Comparison of ENCODE assay signal across 7 mouse cellular contexts in genomic region chr14:55014591-55014990, GRCm38 (mm10). TPM values are rescaled to one million over a fixed set of nuclear protein-coding genes. Genes with fewer than 3 reads are reported as not detected.
A peak's percentile ranks its signal among the peaks of the same experiment; 100 is the strongest.
DNase-seq lines count a peak whose midpoint lies in the region; ATAC-seq and TF ChIP-seq lines count a peak whose summit lies in the region.

No protein-coding gene starts in this region.

- peak overlapping the region; percentile 87 for H3K27ac ChIP-seq in lung, postnatal 0 days (ENCODE audit: low read length)
- H3K27ac ChIP-seq in embryonic facial prominence, embryonic 11.5 days (replicated peaks; ENCODE audit: low read depth, low read length), result peak overlapping the region; percentile 83
- H3K27ac ChIP-seq in hindbrain, embryonic 14.5 days, result peak overlapping the region; percentile 93
- H3K27ac ChIP-seq in liver, embryonic 16.5 days (ENCODE audit: low read length), result peak overlapping the region; percentile 85
- peak overlapping the region; percentile 94 for H3K27ac ChIP-seq in stomach, postnatal 0 days (replicated peaks)

- WGBS in lung, postnatal 0 days, result under 1% methylated on average over 27 of the region's 27 CpGs
- WGBS in embryonic facial prominence, embryonic 11.5 days, result under 1% methylated on average over 27 of the region's 27 CpGs
- WGBS in hindbrain, embryonic 14.5 days, result under 1% methylated on average over 27 of the region's 27 CpGs
- WGBS in liver, embryonic 16.5 days (ENCODE audit: insufficient replicate concordance), result under 1% methylated on average over 27 of the region's 27 CpGs
- WGBS in stomach, postnatal 0 days, result under 1% methylated on average over 27 of the region's 27 CpGs

- ATAC-seq in lung, postnatal 0 days, result peak; percentile 39
- ATAC-seq in embryonic facial prominence, embryonic 11.5 days (replicated peaks; ENCODE audit: insufficient number of reproducible peaks, low FRiP score, low TSS enrichment, low read depth), result peak; percentile 57
- peak; percentile 58; the same call in 1 of the 2 replicates for ATAC-seq in hindbrain, embryonic 14.5 days (ENCODE audit: low FRiP score)
- ATAC-seq in liver, embryonic 16.5 days (ENCODE audit: low read depth), result peak; percentile 33
- peak; percentile 58; the same call in 1 of the 2 replicates for ATAC-seq in stomach, postnatal 0 days (ENCODE audit: low FRiP score, low TSS enrichment)

- TF ChIP-seq EP300 in lung, postnatal 0 days (IDR thresholded peaks at IDR 0.05), result no peak
- TF ChIP-seq EP300 in stomach, postnatal 0 days (optimal IDR thresholded peaks at IDR 0.05), result no peak

- no peak for TF ChIP-seq CTCF in lung, postnatal 0 days (IDR thresholded peaks at IDR 0.05)
- TF ChIP-seq CTCF in stomach, postnatal 0 days (IDR thresholded peaks at IDR 0.05; ENCODE audit: low read depth), result no peak

- H3K9ac ChIP-seq in lung, postnatal 0 days (replicated peaks; ENCODE audit: low read depth), result peak overlapping the region; percentile 37
- peak overlapping the region; percentile 81 for H3K9ac ChIP-seq in embryonic facial prominence, embryonic 11.5 days (replicated peaks; ENCODE audit: low read length)
- H3K9ac ChIP-seq in hindbrain, embryonic 14.5 days, result peak overlapping the region; percentile 74
- peak overlapping the region; percentile 82 for H3K9ac ChIP-seq in liver, embryonic 16.5 days (ENCODE audit: low read depth, low read length)
- peak overlapping the region; percentile 70 for H3K9ac ChIP-seq in stomach, postnatal 0 days (ENCODE audit: low read length)

- H3K4me3 ChIP-seq in lung, postnatal 0 days (ENCODE audit: low read depth, low read length), result peak overlapping the region; percentile 45
- peak overlapping the region; percentile 42 for H3K4me3 ChIP-seq in embryonic facial prominence, embryonic 11.5 days (ENCODE audit: low read depth, low read length)
- peak overlapping the region; percentile 76 for H3K4me3 ChIP-seq in hindbrain, embryonic 14.5 days (replicated peaks; ENCODE audit: low read length)
- H3K4me3 ChIP-seq in liver, embryonic 16.5 days (ENCODE audit: low read depth, low read length), result peak overlapping the region; percentile 95
- peak overlapping the region; percentile 45 for H3K4me3 ChIP-seq in stomach, postnatal 0 days (ENCODE audit: low read depth, low read length)

- no peaks in the 10 kb centered on the region for H3K27me3 ChIP-seq in lung, postnatal 0 days (replicated peaks; ENCODE audit: insufficient read depth, low read length)
- H3K27me3 ChIP-seq in embryonic facial prominence, embryonic 11.5 days (ENCODE audit: control insufficient read depth, insufficient read depth, low read length), result no peaks in the 10 kb centered on the region
- no peaks in the 10 kb centered on the region for H3K27me3 ChIP-seq in hindbrain, embryonic 14.5 days (ENCODE audit: control insufficient read depth, insufficient read depth, low read length)
- no peaks in the 10 kb centered on the region for H3K27me3 ChIP-seq in liver, embryonic 16.5 days (ENCODE audit: control insufficient read depth, insufficient read depth, low read depth, low read length)
- no peaks in the 10 kb centered on the region for H3K27me3 ChIP-seq in stomach, postnatal 0 days (ENCODE audit: control insufficient read depth, insufficient read depth, low read length)

- H3K4me2 ChIP-seq in lung, postnatal 0 days (replicated peaks; ENCODE audit: low read depth, low read length), result peak overlapping the region; percentile 65
- peak overlapping the region; percentile 60 for H3K4me2 ChIP-seq in embryonic facial prominence, embryonic 11.5 days (ENCODE audit: low read depth, low read length)
- H3K4me2 ChIP-seq in hindbrain, embryonic 14.5 days (replicated peaks), result peak overlapping the region; percentile 70
- peak overlapping the region; percentile 97 for H3K4me2 ChIP-seq in liver, embryonic 16.5 days (ENCODE audit: low read depth, low read length)
- H3K4me2 ChIP-seq in stomach, postnatal 0 days (replicated peaks; ENCODE audit: low read depth), result peak overlapping the region; percentile 71

- no peaks in the 10 kb centered on the region for H3K4me1 ChIP-seq in lung, postnatal 0 days (ENCODE audit: insufficient read depth, low read depth, low read length)
- H3K4me1 ChIP-seq in embryonic facial prominence, embryonic 11.5 days (ENCODE audit: control insufficient read depth, insufficient read depth, low read length), result no peaks in the 10 kb centered on the region
- 0 out of 2 replicates have a peak, but pooled peaks cover 4% of the 10 kb centered on the region for H3K4me1 ChIP-seq in hindbrain, embryonic 14.5 days (replicated peaks; ENCODE audit: control insufficient read depth, insufficient read depth, low read length)
- peaks cover 9% of the 10 kb centered on the region for H3K4me1 ChIP-seq in liver, embryonic 16.5 days (ENCODE audit: control insufficient read depth, low read depth, low read length)
- no peaks in the 10 kb centered on the region for H3K4me1 ChIP-seq in stomach, postnatal 0 days (replicated peaks; ENCODE audit: control insufficient read depth, insufficient read depth)

- no peaks in the 10 kb centered on the region for H3K36me3 ChIP-seq in lung, postnatal 0 days (ENCODE audit: insufficient read depth, low read length)
- no peaks in the 10 kb centered on the region for H3K36me3 ChIP-seq in embryonic facial prominence, embryonic 11.5 days (replicated peaks; ENCODE audit: control insufficient read depth, insufficient read depth, low read depth, low read length)
- H3K36me3 ChIP-seq in hindbrain, embryonic 14.5 days (replicated peaks; ENCODE audit: control insufficient read depth, insufficient read depth), result peaks cover 14% of the 10 kb centered on the region
- H3K36me3 ChIP-seq in liver, embryonic 16.5 days (ENCODE audit: control insufficient read depth, insufficient read depth), result peaks cover 7% of the 10 kb centered on the region; the same call in 1 of the 2 replicates
- H3K36me3 ChIP-seq in stomach, postnatal 0 days (ENCODE audit: control insufficient read depth, insufficient read depth, low read length), result no peaks in the 10 kb centered on the region; the same call in 1 of the 2 replicates

- peak; percentile 72 for DNase-seq in lung, postnatal 0 days (ENCODE audit: low spot score)
- no peak for DNase-seq in lung, postnatal 10 days
- DNase-seq in embryonic facial prominence, embryonic 11.5 days (ENCODE audit: low spot score), result no peak
- DNase-seq in hindbrain, embryonic 14.5 days (ENCODE audit: low spot score), result no peak
- DNase-seq in stomach, postnatal 0 days (ENCODE audit: low spot score), result no peak
- no peak for DNase-seq in kidney, adult 9 months

- H3K9me3 ChIP-seq in lung, postnatal 0 days (ENCODE audit: low read length), result no peaks in the 10 kb centered on the region
- H3K9me3 ChIP-seq in embryonic facial prominence, embryonic 11.5 days (replicated peaks; ENCODE audit: control insufficient read depth, low read length), result no peaks in the 10 kb centered on the region
- H3K9me3 ChIP-seq in hindbrain, embryonic 14.5 days (ENCODE audit: control insufficient read depth, low read length), result no peaks in the 10 kb centered on the region
- no peaks in the 10 kb centered on the region for H3K9me3 ChIP-seq in liver, embryonic 16.5 days (replicated peaks; ENCODE audit: control insufficient read depth, low read length)
- no peaks in the 10 kb centered on the region for H3K9me3 ChIP-seq in stomach, postnatal 0 days (ENCODE audit: control insufficient read depth, low read length)

RNA-seq across cellular contexts. Expression of gene Ngdn, which starts 0.7 kb away (rescaled TPM):
- 59.1 and 62.8 TPM in 2 replicates for polyA plus RNA-seq in lung, postnatal 0 days (2015; fragmentation: Nextera tagmentation; extraction: Ambion mirVana)
- 92.8 and 97.7 TPM in 2 replicates for polyA plus RNA-seq in embryonic facial prominence, embryonic 11.5 days (2014; fragmentation: Nextera tagmentation; extraction: Ambion mirVana)
- 42.6 and 43.1 TPM in 2 replicates for polyA plus RNA-seq in hindbrain, embryonic 14.5 days (2014; fragmentation: Nextera tagmentation; extraction: Ambion mirVana)
- 28.8 and 32.0 TPM in 2 replicates for polyA plus RNA-seq in liver, embryonic 16.5 days (2015; fragmentation: Nextera tagmentation; extraction: Ambion mirVana)
- 54.4 and 55.2 TPM in 2 replicates for polyA plus RNA-seq in stomach, postnatal 0 days (2015; fragmentation: Nextera tagmentation; extraction: Ambion mirVana)

RNA-seq across cellular contexts. Expression of gene Myh7, which starts 20.2 kb away (rescaled TPM):
- 16.4 and 19.1 TPM in 2 replicates for polyA plus RNA-seq in lung, postnatal 0 days (2015; fragmentation: Nextera tagmentation; extraction: Ambion mirVana)
- polyA plus RNA-seq in embryonic facial prominence, embryonic 11.5 days (2014; fragmentation: Nextera tagmentation; extraction: Ambion mirVana), result 4.0 and 13.1 TPM in 2 replicates
- 5.6 and 6.7 TPM in 2 replicates for polyA plus RNA-seq in hindbrain, embryonic 14.5 days (2014; fragmentation: Nextera tagmentation; extraction: Ambion mirVana)
- 1.8 and 3.1 TPM in 2 replicates for polyA plus RNA-seq in liver, embryonic 16.5 days (2015; fragmentation: Nextera tagmentation; extraction: Ambion mirVana)
- polyA plus RNA-seq in stomach, postnatal 0 days (2015; fragmentation: Nextera tagmentation; extraction: Ambion mirVana), result 1.4 and 2.4 TPM in 2 replicates

RNA-seq across cellular contexts. Expression of gene Gm17428, which starts 37.9 kb away (rescaled TPM):
- not detected in 2 replicates for polyA plus RNA-seq in lung, postnatal 0 days (2015; fragmentation: Nextera tagmentation; extraction: Ambion mirVana)
- not detected in 2 replicates for polyA plus RNA-seq in embryonic facial prominence, embryonic 11.5 days (2014; fragmentation: Nextera tagmentation; extraction: Ambion mirVana)
- not detected in 2 replicates for polyA plus RNA-seq in hindbrain, embryonic 14.5 days (2014; fragmentation: Nextera tagmentation; extraction: Ambion mirVana)
- not detected in 2 replicates for polyA plus RNA-seq in liver, embryonic 16.5 days (2015; fragmentation: Nextera tagmentation; extraction: Ambion mirVana)
- polyA plus RNA-seq in stomach, postnatal 0 days (2015; fragmentation: Nextera tagmentation; extraction: Ambion mirVana), result not detected in 2 replicates

RNA-seq across cellular contexts. Expression of gene Myh6, which starts 47.9 kb away (rescaled TPM):
- 61.0 and 79.5 TPM in 2 replicates for polyA plus RNA-seq in lung, postnatal 0 days (2015; fragmentation: Nextera tagmentation; extraction: Ambion mirVana)
- polyA plus RNA-seq in embryonic facial prominence, embryonic 11.5 days (2014; fragmentation: Nextera tagmentation; extraction: Ambion mirVana), result 0.91 and 9.2 TPM in 2 replicates
- polyA plus RNA-seq in hindbrain, embryonic 14.5 days (2014; fragmentation: Nextera tagmentation; extraction: Ambion mirVana), result 0.78 and 2.1 TPM in 2 replicates
- 0.51 and 0.54 TPM in 2 replicates for polyA plus RNA-seq in liver, embryonic 16.5 days (2015; fragmentation: Nextera tagmentation; extraction: Ambion mirVana)
- polyA plus RNA-seq in stomach, postnatal 0 days (2015; fragmentation: Nextera tagmentation; extraction: Ambion mirVana), result 0.27 and 0.29 TPM in 2 replicates

Comparison
In these comparisons a context has a peak if more than half of its experiments do, and no peak if none do; other contexts are left out.
1. H3K4me3 ChIP-seq: peak in every context shown above with its lines; median percentile 95 in liver, embryonic 16.5 days; 76 in hindbrain, embryonic 14.5 days; 45 in lung, postnatal 0 days; 45 in stomach, postnatal 0 days; 42 in embryonic facial prominence, embryonic 11.5 days.